Mouse (Mus musculus) brain, embryonic 14.5 days (tissue): Measurements from ENCODE around the gene Fbxo42.

Experiments used
- CTCF ChIP-seq: fragments of 200-500 bp; IDR thresholded peaks from 2 replicates; pipeline ENCODE4 v1.5.1; 2012; ENCODE audit warnings: inconsistent platforms, mild to moderate bottlenecking, moderate library complexity, borderline replicate concordance; ENCODE audit not compliant: insufficient read depth, insufficient read length; ENCODE audit errors: extremely low read depth
- POLR2A ChIP-seq: fragments of 200-500 bp; IDR thresholded peaks from 2 replicates; pipeline ENCODE4 v1.6.1; 2012; ENCODE audit warnings: mild to moderate bottlenecking, inconsistent platforms, borderline replicate concordance; ENCODE audit not compliant: poor library complexity, insufficient read depth, insufficient read length, severe bottlenecking; ENCODE audit errors: extremely low read depth

DNA sequence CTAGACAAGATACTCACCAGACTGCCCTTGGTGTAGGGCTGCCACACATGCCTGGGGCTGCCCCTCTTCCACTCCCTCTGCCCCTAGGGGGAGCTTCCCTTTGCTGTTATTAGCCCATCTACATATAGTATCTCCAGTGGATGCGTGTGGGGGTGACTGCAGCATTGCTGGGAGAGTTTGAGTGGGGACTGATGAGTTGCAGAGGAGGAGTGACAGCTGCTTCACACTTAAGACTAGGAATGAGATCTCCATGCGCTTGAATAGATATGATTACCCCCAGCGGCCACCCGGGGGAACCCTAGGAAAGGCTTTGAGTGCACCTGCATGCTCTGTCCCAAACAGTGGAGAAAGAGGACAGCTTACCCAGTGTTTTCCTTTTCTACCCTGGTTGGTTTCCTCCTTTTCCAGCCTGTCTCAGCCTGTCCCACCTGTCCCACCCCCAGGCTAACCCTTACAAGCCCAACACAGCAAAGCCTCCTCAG, 56.9 kb downstream of the Fbxo42 start:
- TF ChIP-seq POLR2A (no peak), CTCF (no peak; the same call in 1 of the 2 replicates)
